Mouse (Mus musculus) CD4-positive, CD25-positive, alpha-beta regulatory T cell, adult 4 months (primary cell): Measurements from ENCODE around the gene Sorcs2. TPM values are rescaled to one million over a fixed set of nuclear protein-coding genes. Genes with fewer than 3 reads are reported as not detected.
"Not testable (repeated sequence)": the region's sequence is repeated elsewhere in the genome, so short reads cannot be mapped to it uniquely, and the experiment has no call there.

ENCODE experiments used
- ATAC-seq: one replicate; pipeline ENCODE4 v1.8.0; 2017
- polyA plus RNA-seq, 2 experiments: library from polyadenylated mRNA; unstranded; fragments of 100-300 nt; shearing (Covaris generic); gene quantifications; one replicate each; pipeline ENCODE4 v1.2.1; 2017

The Sorcs2 gene
- polyA plus RNA-seq, 2 experiments from 2014 or later: 4.5 to 4.7 TPM

DNA sequence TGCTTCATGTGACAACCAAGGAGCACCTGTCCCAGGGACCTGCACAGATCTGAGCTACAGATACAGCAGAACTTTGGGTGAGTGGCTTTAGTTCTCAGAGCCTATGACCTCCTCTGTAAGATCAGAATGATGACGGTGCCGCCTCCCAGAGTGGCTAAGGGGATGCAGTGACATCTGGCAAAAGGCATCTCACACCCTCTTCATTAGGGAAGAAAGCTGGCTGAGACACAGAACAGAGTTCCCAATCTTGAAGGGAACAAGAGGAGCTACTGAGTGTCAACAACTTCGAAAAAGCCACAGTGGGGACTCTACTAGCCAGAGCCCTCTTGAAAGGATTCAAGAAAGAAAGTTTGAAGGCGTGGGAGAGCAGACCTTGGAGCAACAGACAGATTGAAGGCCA, 100.7 kb downstream of the Sorcs2 start:
- ATAC-seq: no peak

DNA sequence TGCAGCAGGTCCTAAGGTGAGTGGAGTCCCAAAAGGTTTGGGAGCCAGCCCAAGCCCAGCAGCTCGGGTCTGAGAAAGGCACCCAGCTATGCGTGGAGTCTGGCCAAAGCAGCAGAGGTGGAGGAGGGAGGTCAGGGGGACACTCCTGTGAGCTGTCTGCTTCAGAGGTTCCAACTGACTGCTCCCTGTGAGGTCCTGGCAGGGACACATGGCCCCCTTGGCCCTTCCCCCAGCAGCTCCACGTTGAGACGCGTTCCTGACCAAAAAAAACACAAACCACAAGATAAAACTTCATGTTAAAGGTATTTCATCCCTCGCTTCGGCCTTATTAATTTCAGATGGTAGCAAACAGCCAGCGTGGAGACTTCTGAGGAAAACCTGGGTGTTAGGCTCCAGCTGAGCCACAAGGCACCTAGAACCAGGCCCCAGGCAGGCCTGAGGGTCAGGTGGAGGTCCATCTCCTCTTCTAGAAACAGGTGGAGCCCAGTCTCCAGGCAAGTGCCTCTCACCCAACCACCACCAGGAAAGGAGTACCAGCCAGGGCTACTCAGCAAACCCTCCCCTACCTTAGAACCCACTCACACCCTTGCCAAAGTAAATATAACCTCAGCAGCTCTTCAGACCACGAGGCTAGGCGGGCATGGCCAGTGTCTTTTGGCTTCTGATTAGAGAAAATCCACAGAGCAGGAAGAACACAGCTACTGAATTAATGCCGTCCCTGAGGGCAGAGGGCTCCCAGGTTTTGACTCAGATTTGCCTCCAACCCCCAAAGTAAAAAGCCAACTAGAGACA, 104.6 kb downstream of the Sorcs2 start:
- no peak for ATAC-seq

DNA sequence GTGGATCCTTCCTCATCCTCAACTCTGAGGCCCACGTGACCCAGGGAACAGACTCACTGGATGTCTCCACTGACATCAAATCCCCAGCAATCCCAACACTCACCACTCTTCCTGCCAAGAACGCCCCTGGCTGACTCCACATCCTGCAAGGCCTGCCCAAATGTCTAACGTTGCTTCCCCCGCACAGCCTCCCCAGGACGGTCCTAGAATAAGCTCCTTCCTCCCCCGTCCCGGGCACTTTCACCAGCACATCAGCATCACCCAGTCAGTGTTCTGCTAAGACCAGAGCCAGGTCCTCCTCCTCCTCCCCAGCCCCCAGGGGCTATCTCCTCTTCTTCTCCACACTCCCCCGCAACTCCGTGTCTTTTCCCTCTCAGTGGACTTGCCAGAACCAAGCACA, 105.6 kb downstream of the Sorcs2 start:
- ATAC-seq: no peak

DNA sequence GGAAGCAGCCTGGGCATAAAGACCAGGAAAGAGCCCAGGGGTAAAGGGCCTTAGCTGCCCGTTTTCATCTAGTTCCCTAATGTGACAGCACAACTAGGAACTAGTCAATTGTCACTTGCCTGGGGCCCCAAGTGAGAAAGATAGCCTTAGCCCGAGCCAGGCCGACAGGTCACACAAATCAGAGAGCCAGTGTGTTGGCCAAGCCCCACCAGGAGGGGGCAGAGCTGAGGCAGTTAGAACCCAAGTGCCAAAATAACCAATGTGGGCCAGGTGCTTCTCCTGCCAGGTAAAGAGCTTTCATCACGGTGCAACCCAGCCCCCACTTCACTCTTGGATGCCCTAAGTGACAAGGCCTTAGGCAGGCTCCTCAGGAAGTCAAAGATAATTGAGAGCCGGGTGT, 106.7 kb downstream of the Sorcs2 start:
- ATAC-seq: no peak

DNA sequence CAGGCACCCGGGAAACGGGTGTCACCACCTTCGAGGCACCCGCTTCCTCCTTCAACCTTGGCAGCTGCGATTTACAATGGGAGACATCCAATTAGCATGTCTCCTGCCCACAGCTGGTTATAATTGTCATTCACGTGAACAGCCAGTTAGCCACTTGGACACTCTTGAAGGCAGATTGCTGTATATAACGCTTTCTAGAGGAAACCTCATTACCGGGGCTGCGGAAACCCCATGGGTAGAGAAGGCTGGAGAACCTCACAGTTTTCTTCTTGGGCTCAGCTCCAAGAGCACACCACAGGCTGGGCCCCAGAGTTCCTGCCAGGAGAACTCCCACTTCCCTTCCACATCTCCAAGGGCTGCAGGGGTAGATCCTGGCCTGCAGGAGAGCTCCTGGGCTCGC, 112.5 kb downstream of the Sorcs2 start:
- no peak for ATAC-seq

DNA sequence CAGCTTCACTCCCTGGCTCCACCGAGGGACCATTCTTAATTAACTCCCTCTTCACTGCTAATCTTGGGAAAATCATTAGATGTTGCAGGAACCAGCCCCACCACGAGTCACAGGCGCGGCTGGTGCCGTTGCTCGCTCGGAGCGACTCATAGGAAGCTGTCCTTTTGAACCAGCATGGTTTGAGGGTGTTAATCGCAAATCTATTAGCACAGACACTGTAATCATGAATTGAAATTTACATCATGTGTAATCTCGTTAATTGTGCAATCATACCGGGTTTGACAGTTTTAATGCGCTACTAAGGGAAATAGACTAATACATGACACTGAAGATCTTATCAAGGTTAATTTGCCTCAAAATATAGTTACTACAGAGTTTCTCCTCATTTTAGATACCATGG, 118.0 kb downstream of the Sorcs2 start:
- no peak for ATAC-seq

DNA sequence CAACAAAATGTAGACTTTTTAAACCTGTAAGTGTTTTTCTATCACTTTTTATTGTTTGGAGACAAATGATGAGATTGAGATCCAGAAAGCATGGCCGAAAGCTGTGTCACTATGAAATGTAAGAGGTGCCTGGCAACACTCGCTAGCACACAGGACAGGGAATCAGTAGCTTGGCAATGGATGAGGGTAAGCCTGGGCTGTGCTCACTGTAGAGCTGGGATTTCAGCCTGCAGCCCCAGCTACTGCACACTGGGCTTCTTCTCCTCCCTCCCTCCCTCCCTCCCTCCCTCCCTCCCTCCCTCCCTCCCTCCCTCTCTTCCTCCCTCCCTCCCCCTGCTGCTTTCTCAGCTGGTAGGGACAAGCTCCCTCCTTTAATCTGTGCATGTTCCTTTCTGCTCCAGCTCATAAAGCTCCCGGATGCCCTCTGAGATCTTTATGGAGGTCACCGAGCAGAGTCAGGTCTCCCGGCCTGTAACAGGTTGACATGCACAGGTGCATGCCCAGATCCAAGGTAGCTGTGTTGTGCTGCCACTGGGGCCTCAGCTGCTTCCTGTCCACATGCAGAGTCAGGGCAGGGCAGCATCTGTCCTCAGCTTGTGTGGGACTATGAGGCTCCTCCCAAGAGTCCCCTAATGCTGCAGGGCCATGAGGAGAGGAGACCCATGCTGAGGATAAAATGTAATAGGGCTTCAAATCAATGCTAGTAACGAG, 123.1 kb downstream of the Sorcs2 start:
- no peak for ATAC-seq

DNA sequence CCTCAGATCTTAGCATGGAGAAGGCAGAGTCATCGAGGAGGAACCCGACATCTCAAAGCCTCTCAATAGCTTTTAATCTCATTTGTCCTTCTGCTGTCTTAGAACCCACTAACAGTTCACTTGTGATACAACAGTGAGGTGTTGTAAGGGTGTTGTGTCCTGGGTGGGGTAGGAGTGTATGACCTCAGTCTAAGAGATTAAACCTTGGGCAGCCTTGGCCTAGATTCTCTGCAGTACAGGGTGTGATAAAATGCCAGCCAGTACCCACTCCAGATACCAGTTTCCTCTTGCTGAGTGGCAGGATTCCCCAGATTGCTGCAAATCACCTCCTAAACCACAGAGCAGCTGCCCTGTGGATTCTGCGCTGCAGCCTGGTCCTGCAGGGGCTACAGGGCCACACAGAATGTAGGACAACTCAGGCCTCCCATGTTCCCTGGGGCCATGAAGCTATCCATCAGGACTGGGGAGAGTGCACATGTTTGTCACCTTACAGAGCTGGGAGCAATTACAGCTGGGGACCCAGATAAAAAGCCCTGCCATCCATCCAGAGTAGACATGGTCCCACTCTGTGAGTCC, 130.7 kb downstream of the Sorcs2 start:
- ATAC-seq: no peak

DNA sequence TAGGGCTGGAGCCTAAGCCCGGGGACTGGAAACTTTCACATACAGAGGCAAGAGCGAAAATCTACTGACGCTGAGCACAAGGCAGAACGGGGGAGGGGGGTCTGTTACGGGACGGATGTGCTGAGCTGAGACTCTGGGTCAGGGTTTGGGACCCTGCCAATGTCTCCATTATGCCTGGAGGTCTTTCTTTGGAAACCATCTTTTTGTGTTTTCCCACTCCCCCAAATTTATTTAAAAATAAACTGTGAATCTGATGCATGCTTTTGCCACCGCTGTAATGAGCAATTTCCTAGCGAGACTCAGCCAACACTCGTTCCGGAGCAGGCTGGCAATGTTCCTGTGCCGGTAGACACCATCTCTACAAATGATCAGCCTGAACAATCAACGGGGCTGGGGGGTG, 137.1 kb downstream of the Sorcs2 start:
- no peak for ATAC-seq

DNA sequence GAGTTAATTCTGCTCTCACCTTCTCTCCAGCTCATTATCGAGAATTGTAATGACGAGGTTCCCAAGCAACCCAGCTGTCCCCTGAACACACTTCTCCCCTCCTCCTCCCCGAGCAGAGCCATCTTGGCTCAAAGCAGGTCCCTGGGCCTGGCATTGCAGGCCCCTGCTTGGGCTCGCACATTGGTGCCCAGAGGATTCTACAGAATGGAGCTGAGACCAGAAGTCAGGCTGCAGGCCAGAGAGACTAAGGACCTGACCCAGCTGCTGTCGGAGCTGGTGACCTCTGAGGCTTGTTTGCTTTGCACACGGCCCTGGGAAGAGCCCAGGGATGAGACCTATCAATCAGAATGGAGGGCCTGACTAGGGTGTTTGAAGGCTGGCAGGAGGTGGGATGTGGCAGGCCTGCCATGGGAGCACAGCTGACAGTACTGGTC, 138.2 kb downstream of the Sorcs2 start:
- no peak for ATAC-seq

DNA sequence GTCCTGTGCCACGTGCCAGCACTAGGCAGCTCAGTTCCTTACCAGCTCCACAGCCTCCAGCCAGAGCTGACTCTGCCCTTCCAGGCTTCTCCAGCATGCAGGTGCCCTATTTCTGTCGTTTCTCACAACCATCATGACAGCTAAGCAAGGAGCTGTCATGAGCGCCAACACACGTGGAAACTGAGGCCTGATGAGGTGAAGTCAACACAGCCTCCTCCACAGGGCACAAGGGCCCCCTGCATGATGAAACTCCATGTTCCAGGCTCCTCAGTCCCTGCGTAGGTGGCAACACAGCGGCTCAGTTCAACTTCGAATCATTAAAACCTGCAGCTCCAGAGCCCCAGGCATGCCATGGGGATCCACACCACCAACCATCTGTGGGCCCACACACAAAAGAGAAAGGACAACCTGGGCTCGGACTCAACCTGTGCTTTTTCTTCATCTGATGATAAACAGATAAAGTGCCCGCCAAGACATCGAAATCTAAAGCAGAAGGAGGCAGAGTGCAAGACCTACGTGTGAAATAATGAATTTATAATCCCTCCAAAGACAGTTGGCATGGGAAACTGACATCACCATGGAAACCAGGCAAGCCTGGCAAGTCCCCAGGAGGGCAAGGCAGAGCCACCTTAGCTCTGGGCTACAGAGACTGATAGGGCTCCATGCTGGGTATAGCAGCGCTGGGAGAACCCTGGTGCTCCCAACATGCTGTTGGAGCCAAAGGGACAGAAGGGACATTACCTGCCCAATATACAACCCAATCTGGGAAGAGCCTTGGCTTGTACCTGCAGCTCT, 139.4 kb downstream of the Sorcs2 start:
- ATAC-seq: no peak

DNA sequence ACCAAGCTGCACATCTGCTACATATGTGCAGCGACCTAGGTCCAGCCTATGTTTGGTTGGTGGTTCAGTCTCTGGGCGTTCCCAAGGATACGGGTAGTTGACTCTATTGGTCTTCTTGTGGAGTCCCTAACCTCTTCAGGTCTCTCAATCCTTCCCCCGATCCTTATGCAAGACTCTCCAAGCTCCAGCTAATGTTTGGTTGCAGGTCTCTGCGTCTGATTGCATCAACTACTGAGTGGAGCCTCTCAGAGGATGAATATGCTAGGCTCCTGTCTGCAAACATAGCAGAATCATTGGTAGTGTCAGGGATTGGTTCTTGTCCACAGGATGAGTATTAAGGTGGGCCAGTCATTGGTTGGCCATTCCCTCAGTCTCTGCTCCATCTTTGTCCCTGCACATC, 140.9 kb downstream of the Sorcs2 start:
- ATAC-seq: no peak

DNA sequence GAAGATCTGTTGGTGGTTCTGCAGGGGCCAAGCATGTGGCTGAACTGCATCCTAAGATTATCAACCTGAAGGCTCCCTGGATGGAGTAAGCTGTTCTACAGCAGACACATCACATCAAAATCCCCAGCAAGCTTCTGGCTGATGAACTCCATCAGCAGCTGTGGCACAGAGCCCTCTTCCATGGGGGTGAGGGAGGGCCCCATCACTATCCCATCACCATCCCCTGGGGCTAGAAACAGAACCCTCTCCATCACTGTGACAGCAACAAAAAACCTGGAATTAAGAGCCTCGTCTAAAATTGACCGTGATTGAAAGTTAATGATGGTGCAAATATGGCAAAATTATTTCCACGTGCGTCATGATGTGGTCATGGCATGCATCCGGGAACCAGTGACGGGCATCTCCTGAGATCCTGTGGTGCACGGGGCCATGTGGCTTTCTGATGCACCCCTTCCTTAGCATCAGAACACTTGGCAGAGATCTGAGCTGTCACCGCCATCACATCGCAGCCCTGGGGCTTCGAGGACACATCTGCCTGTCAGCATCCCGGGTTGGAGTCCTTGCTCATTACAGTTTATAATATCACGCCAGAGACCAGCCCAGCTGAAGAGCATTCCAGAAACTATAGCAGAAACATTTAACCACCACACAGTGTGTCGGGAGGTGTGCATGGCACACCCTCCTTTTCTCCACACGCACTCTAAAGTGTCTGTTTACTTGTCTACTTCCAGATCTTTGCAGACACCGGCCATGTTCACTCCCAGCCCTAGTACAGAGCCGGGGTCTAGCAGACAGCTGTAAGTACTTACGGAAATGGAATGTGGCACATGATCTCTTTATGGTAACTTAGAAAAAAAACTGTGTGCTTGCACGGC, 143.1 kb downstream of the Sorcs2 start:
- no peak for ATAC-seq

DNA sequence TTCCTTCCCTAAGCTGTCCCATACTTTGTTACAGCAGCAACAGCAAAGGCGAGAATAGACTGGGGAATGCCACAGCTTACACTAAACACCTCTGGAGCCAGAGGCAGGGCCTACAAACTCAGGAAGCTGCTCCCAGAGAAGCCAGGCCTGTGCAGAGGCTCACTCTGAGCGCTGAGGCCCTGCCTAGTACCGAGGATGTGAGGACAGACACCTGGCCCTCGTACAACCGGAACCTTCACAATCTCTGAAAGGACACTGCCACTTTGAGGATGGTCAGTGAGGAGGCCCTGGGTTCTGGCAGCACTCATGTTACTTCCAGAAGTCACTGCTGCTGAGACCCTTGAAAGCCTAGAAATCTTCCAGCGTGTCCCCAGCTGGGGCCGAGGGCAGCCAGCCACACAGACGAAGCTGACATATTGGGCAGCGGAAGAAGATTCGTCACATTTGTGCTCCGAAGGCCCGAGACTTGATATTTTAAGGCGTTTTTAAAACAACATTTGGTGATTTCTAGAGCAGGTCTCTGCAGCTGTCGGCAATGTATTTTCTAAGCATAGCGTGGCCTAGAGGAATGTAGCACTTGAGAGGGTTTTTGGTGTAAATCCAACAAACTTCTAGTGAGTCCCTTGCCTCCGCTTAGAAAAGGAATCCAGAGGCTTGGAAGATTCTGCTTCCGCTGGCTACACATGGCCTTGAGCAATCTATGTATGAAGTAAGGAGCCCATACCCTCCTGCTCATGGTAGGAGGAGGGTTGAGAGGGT, 145.0 kb downstream of the Sorcs2 start:
- no peak for ATAC-seq

DNA sequence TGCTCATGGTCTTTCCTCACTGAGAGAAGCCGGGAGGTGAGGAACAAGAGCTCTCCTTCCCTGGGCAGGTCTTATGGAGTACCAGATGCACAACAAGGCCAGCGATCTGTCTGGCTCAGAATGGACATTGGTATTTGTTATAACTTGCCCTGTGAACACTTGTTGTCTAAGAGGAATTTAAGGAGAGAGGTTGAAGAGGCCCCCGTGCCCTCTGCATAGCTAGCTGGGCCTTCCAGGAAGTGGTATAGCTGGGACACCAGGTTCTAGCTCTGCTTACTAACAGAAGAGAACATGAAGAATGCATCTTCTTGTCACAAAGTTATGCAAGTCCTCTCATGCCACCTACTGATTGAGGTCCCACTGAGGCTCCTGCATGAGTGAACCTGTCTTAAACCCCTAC, 149.9 kb downstream of the Sorcs2 start:
- ATAC-seq: no peak

DNA sequence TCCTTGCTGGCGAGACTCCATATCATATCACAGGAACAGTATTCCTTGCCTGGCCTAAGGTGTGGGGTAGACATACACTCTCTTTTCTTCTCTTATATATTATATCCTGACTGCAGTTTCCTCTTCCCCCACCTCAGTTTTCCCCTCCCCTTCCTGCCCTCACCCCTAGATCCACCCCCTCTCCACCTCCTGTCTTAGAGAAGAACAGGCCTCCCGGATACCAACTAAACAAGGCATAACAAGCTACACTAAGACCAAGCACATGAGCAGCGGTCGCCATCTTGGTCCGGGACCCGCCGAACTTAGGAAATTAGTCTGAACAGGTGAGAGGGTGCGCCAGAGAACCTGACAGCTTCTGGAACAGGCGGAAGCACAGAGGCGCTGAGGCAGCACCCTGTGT, 160.4 kb downstream of the Sorcs2 start:
- not testable (repeated sequence) for ATAC-seq

DNA sequence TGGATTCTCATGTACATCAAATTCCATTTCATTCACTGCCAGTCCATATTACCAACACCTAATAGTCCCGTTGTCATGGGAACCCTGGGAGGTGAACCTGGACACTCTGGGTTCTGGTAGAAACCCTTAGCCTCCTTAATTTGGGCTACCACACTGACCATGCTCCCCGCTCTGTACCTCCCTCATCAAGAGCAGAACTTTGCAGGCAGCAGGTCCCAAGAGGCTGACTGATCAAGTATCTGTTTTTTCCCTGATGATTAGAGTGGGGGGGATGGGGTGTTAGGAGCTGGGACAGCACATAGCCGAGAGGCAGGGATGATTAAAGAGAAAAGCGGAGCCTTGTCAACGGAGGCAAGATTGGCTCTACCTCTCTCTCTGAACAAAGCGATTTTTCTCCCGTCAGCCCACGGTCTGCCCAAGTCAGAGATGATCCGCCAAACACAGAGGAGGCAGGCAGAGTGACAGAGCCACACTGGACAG, 167.6 kb downstream of the Sorcs2 start:
- no peak for ATAC-seq

DNA sequence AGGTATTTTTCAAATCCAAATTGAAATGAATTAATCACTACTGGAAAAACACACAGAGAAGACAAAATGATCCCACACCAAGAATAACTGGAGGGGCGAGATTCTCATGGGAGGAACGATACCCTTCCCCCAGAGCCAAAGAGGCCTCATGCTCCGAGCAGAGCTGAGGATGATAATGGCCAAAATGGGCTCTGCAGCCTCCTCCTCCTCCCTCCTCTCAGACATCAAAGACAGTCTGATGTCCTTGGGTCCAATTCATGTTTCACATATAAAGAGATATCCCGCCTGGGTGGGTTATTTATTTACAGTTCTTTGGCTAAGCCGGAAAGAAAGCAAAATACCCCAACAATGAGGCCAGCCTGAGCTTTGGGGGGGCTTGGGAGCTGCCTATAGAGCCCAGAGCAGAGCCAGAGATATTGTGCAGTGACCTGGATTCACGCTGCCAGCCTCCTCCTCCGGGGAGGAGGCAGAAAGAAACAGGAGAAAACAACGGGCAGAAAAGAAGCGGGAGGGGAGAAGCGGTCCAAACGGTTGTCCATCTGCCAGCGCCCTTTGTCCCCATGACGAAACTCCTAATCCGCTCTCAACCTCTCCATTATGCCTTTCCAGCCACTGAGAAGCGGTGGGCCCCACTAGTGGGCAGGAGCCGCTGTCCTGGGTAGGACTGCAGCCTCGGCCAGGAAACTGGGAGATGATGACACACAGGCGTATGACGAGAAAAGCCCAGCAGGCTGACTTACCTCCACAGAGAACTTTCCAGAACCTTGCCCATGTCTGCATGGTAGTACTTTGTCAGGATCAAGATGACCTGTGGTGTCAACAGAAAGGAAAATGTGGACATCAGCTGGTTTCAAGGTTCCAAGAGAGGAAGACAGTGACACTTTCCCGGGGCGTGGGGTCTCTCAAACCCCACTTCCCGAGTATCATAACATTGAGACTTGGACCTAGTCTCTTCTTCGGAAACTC, 169.3 kb downstream of the Sorcs2 start:
- ATAC-seq: no peak

DNA sequence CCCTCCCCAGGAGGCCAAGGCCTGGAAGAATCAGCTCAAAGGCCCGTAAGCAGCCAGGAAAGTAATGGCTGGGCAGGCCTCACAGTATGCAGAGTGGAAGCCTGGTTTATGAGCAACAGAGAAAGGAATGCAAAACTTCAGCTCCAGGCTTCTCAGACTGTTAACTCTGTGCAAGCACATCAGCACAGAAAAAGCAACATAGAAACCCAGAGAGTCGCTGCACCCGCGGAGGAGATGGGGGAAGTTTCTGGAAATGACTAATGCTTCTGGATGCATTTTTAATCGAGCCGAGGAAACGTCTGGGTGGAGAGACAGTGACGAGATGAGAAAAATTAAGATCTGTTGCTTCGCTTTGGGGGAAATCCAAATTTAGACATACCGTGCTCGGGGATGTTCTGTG, 171.6 kb downstream of the Sorcs2 start:
- no peak for ATAC-seq

DNA sequence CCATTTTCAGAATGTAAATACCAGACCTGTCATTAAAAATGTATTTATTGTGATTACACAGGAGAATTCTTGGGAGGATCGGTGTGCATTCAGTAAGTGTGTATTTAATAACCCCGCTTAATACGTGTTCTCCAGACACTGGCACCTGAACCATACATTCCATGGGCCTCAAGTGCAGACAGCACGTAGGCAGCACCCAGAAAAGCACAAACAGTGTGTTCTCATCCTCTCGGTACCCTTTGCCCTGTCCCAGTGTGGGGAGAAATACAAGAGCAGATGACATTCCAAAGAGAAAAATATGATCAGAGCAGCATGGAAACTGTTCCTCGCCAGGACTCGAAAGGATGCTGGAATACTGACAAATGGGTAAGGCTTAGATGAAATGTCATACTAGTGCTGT, 172.1 kb downstream of the Sorcs2 start:
- no peak for ATAC-seq
